Mouse (Mus musculus): ENCODE measurements around the gene Hexim1. TPM values are rescaled to one million over a fixed set of nuclear protein-coding genes. Genes with fewer than 3 reads are reported as not detected.
A peak's percentile ranks its signal among the peaks of the same experiment; 100 is the strongest.

Gene Hexim1
- total RNA-seq, 2 experiments from 2014 or later = 23.3 to 23.6 TPM

DNA sequence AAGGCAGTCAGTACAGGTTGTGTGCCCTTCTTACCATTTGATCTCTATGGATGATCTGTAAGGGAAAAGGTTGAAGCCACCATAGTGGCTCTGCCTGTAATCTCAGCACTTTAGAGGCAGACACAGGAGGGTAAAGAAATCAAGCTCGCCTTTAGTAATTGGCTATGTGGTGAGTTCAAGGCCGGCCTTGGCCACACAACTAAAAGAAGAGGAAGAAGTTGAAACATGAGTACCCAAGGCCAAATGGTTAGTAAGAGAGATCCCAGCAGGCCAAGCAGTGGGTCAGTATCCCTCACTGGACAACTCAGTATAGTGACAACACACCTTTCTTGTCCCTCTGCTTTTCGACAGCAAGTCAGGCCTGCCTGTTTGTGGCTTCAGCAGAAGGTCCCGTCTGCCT, 33.7 kb downstream of the Hexim1 start:
- no peak for DNase-seq (ENCODE audit: low spot score)

DNA sequence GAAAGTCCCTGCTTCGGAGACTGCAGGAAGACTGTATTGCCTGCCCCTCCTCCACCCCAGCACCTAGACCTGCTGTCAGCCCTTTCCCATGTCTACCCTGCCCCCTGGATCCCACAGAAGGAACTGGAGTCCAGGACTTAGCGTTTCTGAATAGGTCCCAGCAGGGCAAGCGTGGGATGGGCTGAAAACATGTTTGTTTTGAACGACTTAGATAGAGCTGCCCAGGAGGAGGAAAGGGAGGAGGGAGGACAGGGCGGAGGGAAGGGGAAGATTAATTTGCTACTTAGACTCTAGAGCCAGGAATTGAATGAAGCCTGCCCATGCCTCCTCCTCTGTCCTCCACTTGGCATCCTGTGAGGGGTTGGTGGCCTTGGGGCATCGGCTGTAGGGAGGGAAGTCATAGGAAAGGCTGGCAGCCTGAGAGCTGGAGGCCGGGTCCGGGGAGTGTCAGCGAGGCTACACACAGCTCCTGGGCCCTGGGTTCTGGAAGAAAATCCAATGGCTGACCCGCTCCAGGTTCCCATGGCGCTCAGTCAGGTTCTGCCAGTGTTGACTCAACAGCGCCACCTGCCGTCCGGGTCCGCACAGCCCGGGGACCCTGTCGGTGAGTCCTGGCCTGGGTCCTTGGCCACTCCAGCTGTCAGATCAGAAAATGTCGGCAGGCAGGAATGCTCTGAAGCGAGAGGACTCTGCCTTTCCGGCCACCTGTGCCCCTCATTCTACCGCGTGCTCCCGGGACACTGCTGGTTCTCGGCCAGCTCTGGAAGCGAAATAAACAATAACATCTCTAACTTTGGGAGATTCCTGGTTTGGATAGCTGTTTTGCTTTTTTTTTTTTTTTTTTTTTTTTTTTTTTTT, 42.8 kb downstream of the Hexim1 start:
- DNase-seq (ENCODE audit: low spot score) = peak; percentile 97

DNA sequence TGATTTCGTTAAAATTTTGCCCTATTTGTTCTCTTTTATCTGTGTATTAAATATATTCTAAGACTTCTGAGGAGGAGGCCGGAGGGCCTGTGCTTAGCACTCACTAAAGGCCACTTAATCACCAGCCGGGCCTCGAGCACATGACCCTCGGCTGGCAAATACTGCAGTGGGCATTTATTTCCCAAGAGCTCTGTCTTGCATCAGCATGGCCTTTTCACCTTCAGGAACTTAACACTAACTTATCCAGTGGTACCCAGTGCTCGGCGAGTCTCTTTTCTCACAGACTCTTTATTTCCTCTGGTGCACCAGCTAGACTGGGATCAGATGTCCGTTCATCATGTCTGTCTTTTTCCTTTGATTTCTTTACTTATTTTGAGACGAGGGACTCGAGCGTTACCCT, 44.7 kb downstream of the Hexim1 start:
- DNase-seq (ENCODE audit: low spot score) = no peak

DNA sequence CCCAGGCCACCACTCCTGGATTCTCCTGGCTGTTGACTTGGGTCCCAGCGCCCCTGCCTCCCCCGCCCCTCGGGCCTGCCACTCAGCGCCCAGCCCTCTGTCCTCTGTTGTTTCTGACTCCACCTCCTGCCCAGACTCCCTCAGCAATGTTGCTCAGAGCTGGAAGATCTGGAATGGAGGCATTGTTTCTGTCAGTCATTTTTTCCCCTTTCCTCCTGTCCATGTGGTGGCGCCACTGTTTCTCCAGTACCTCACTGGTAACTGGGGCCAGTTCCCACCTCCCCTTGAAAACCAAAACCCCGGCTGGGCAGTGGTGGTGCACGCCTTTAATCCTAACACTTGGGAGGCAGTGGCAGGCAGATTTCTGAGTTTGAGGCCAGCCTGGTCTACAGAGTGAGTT, 45.4 kb downstream of the Hexim1 start:
- no peak for DNase-seq (ENCODE audit: low spot score)

DNA sequence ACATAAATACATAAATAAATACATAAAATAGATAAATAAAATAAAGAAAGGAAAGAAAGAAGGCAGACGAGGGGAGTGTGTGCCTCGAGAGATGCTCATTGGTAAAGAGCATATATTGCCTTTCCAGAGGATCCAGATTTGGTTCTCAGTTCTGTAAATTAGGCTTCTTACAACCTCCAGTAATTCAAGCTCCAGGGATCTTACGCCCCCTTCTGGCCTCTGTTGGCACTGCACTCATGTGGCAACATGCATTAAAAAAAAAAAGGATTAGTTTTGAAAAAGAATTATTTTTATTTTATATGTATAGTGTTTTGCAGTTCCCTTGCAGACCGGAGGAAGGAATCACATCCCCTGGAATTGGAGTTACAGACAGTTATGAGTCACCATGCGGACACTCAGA, 46.1 kb downstream of the Hexim1 start:
- DNase-seq (ENCODE audit: low spot score) = no peak

DNA sequence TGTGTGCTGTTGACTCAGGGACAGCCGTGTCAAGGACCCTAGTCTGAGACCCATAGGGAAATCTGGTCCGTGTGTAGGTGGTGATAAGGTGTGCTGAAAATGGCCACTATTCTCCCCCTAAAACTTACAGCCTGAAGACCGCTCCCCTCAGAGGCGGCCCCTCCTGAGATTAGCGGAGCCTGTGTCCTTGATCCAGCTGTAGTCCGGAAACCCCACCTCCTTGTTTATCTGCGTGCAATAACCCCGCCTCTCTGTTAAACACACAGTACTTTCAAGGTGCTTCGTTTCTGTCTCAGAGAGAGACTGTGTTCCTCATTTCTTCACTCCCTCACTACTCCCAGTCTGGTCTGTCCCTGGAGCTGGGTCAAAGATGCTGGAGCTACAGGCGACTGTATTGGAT, 48.4 kb downstream of the Hexim1 start:
- DNase-seq (ENCODE audit: low spot score) = no peak

DNA sequence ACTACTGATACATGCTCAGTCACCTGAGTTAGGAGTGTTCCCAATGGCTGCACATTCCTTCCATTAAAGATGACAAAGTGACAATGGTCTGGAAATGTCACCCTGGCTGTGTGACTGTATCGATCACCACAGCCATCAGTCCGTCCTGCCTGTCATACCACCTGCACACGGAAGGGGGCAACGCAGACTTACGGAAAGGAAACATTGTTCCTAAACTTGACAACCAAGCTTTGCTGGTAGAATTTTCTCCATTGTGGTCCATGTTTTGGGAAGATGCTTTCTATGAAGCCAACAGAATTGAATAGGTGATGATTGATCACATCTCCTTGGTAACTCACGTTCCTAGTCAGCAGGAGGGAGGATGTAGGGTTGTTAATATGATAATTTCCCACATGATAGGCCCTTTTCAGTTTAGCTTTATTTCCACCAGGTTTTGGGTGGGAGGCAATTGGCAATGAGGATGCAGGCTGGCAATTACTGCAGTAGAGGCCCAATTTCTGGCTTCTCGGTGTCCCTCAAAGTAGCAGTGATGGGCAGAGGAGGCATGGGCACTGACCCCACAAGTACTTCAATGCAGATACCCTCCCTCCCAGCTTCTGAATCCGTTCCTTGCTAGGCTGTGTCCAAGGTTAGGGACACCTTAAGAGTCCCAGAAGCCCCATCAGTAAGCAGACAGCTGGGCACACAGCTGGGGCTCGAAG, 52.8 kb downstream of the Hexim1 start:
- DNase-seq (ENCODE audit: low spot score) = peak; percentile 76

Other genes starting within 250 kb of the Hexim1 start
- 10 to 100 TPM; 24.5 to 24.7 TPM for gene Eftud2, start 235.2 kb upstream of the Hexim1 start, total RNA-seq (2021)
- gene Ccdc103, start 235.0 kb upstream of the Hexim1 start, total RNA-seq (2021) = not detected
- not detected for gene Fam187a, start 231.1 kb upstream of the Hexim1 start, total RNA-seq (2021)
- gene Gfap, start 215.3 kb upstream of the Hexim1 start, total RNA-seq (2021) = not detected
- not detected for gene Kif18b, start 191.1 kb upstream of the Hexim1 start, total RNA-seq (2021)
- gene C1ql1, start 169.5 kb upstream of the Hexim1 start, total RNA-seq (2021) = not detected
- 10 to 100 TPM; 48.5 to 48.7 TPM for gene Nmt1, start 88.0 kb upstream of the Hexim1 start, total RNA-seq (2021)
- 10 to 100 TPM; 15.2 to 20.3 TPM for gene Dcakd, start 87.9 kb upstream of the Hexim1 start, total RNA-seq (2021)
- gene Plcd3, start 14.6 kb upstream of the Hexim1 start, total RNA-seq (2021) = 1 to 10 TPM; 6.9 to 9.4 TPM
- gene Acbd4, start 14.5 kb upstream of the Hexim1 start, total RNA-seq (2021) = 10 to 100 TPM; 36.1 to 38.9 TPM
- gene Hexim2, start 16.2 kb downstream of the Hexim1 start, total RNA-seq (2021) = 1 to 10 TPM; 3.3 to 4.4 TPM
- 1 to 10 TPM; 5.1 to 8.1 TPM for gene Fmnl1, start 54.9 kb downstream of the Hexim1 start, total RNA-seq (2021)
- gene 1700023F06Rik, start 92.3 kb downstream of the Hexim1 start, total RNA-seq (2021) = not detected
- gene Spata32, start 102.2 kb downstream of the Hexim1 start, total RNA-seq (2021) = not detected
- gene Map3k14, start 151.2 kb downstream of the Hexim1 start, total RNA-seq (2021) = 1 to 10 TPM; 3.2 to 4.0 TPM
- gene Arhgap27, start 247.5 kb downstream of the Hexim1 start, total RNA-seq (2021) = 1 to 10 TPM; 6.1 to 6.8 TPM